Mouse (Mus musculus) neural tube, embryonic 15.5 days (tissue): Measurements from ENCODE around the gene Srsf2. TPM values are rescaled to one million over a fixed set of nuclear protein-coding genes. Genes with fewer than 3 reads are reported as not detected.
"Not testable (repeated sequence)": the region's sequence is repeated elsewhere in the genome, so short reads cannot be mapped to it uniquely, and the experiment has no call there.

Experiments used
- ATAC-seq: fragments of 200-750 bp; cut with Nextera tagmentation; 2 replicates; pipeline ENCODE4 v1.8.0; 2017; ENCODE audit warnings: mild to moderate bottlenecking, moderate TSS enrichment, moderate library complexity; ENCODE audit not compliant: low FRiP score
- H3K27ac ChIP-seq: fragments of 300-500 bp; sonication (generic); replicated peaks from 2 replicates; pipeline ENCODE4 v1.5.1; 2015; ENCODE audit warnings: mild to moderate bottlenecking, inconsistent platforms
- H3K27me3 ChIP-seq: fragments of 300-500 bp; sonication (generic); replicated peaks from 2 replicates; pipeline ENCODE4 v1.6.1; 2015; ENCODE audit warnings: inconsistent platforms
- H3K36me3 ChIP-seq: fragments of 300-500 bp; sonication (generic); 2 replicates; pipeline ENCODE4 v1.6.1; 2015; ENCODE audit warnings: inconsistent platforms
- H3K4me1 ChIP-seq: fragments of 300-500 bp; sonication (generic); 2 replicates; pipeline ENCODE4 v1.6.1; 2015; ENCODE audit warnings: inconsistent platforms
- H3K4me2 ChIP-seq: fragments of 300-500 bp; sonication (generic); 2 replicates; pipeline ENCODE4 v1.6.1; 2015; ENCODE audit warnings: inconsistent platforms, mild to moderate bottlenecking, moderate library complexity
- H3K4me3 ChIP-seq: fragments of 300-500 bp; sonication (generic); replicated peaks from 2 replicates; pipeline ENCODE4 v1.5.1; 2015; ENCODE audit warnings: mild to moderate bottlenecking, inconsistent platforms
- H3K9ac ChIP-seq: fragments of 300-500 bp; sonication (generic); replicated peaks from 2 replicates; pipeline ENCODE4 v1.6.1; 2015; ENCODE audit warnings: mild to moderate bottlenecking, inconsistent platforms
- H3K9me3 ChIP-seq: fragments of 300-500 bp; sonication (generic); replicated peaks from 2 replicates; pipeline ENCODE4 v1.6.1; 2016; ENCODE audit warnings: inconsistent platforms
- WGBS: fragments of 180-500 bp; shearing (Covaris S2); methylation state at CpG from one replicate; pipeline ENCODE4 v1.1.7; 2015; ENCODE audit warnings: mixed read lengths; 5-methylcytosine and 5-hydroxymethylcytosine counted together
- polyA plus RNA-seq: library from polyadenylated mRNA; unstranded; fragments of >200 nt; fragmentation: Nextera tagmentation; extraction: Ambion mirVana; gene quantifications from 2 replicates; pipeline ENCODE4 v1.2.1, GENCODE M21; 2015

Srsf2 gene
- polyA plus RNA-seq, 1 experiment from 2014 or later: 514 TPM

DNA sequence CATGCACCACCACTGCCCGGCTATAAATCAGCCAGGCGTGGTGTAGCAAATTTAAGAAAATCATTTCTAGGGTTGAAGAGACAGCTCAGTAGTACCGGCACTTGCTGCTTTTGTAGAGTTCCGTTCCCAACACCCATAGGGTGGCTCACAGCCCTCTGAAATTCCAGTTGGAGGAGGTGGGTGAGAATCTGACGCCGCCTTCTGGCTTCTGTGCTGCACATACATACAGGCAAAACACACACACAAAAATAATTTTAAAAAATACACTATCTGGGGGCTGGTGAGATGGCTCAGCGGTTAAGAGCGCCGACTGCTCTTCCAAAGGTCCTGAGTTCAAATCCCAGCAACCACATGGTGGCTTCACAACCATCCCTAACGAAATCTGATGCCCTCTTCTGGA lies 29.0 kb downstream of the Srsf2 start:
- peaks cover 67% of the 10 kb centered on the region for H3K4me1 ChIP-seq
- H3K27me3 ChIP-seq, H3K9ac ChIP-seq, H3K4me3 ChIP-seq, H3K4me2 ChIP-seq, H3K27ac ChIP-seq, ATAC-seq, H3K9me3 ChIP-seq, H3K36me3 ChIP-seq: not testable (repeated sequence)
- 97% methylated on average over 10 of the region's 10 CpGs for WGBS

- ATAC-seq: no peak
- Histone ChIP-seq H3K36me3 (no peaks in the 10 kb centered on the region), H3K4me3 (no peak overlapping the region), H3K27me3 (no peaks in the 10 kb centered on the region), H3K9ac (no peak overlapping the region), H3K4me2 (no peak overlapping the region), H3K9me3 (no peaks in the 10 kb centered on the region), H3K4me1 (peaks cover 70% of the 10 kb centered on the region), H3K27ac (no peak overlapping the region)
- 100% methylated on average over 2 of the region's 2 CpGs for WGBS
These were observed 29.6 kb downstream of the Srsf2 start for GRCm38 (mm10) chr11:116823255-116823654.

GRCm38 (mm10) chr11:116822626-116823025 lies 30.3 kb downstream of the Srsf2 start:
- Histone ChIP-seq H3K27ac (no peak overlapping the region), H3K4me1 (peaks cover 68% of the 10 kb centered on the region), H3K4me2 (no peak overlapping the region), H3K4me3 (no peak overlapping the region), H3K9me3 (no peaks in the 10 kb centered on the region), H3K27me3 (no peaks in the 10 kb centered on the region), H3K36me3 (no peaks in the 10 kb centered on the region), H3K9ac (no peak overlapping the region)
- no peak for ATAC-seq
- 91% methylated on average over 10 of the region's 10 CpGs for WGBS

DNA sequence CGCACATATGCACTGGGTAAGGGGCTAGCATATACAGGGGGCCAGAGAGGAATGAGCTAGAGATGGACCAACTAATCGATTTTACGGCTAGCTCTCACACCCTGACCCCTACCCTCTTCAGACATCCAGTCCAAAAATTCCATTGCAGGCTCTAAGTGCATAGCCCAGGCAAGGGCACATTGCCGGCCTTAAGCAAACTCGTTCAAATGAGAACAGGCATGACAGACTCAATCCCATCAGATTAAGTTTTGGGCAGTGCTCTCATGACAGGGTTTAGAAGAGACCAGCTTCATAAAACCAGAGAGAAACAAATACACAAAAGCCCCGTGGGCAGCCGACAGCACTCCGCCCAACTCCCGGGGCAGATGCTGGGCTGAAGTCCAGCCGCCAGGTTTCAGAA lies 30.7 kb downstream of the Srsf2 start:
- H3K9me3 ChIP-seq: no peaks in the 10 kb centered on the region
- H3K4me2 ChIP-seq: no peak overlapping the region
- ATAC-seq: no peak
- peaks cover 64% of the 10 kb centered on the region for H3K4me1 ChIP-seq
- H3K36me3 ChIP-seq: no peaks in the 10 kb centered on the region
- no peaks in the 10 kb centered on the region for H3K27me3 ChIP-seq
- no peak overlapping the region for H3K27ac ChIP-seq
- H3K4me3 ChIP-seq: no peak overlapping the region
- 71% methylated on average over 10 of the region's 10 CpGs for WGBS
- H3K9ac ChIP-seq: no peak overlapping the region

- H3K4me3 ChIP-seq: no peak overlapping the region
- no peak overlapping the region for H3K4me2 ChIP-seq
- H3K27ac ChIP-seq: 0 out of 2 replicates have a peak overlapping the region, but pooled peaks have one; percentile 23
- ATAC-seq: no peak
- H3K9me3 ChIP-seq: no peaks in the 10 kb centered on the region
- H3K9ac ChIP-seq: peak overlapping the region; percentile 23; the same call in 1 of the 2 replicates
- H3K36me3 ChIP-seq: no peaks in the 10 kb centered on the region
- peaks cover 58% of the 10 kb centered on the region for H3K4me1 ChIP-seq
- WGBS: 53% methylated on average over 13 of the region's 13 CpGs
- no peaks in the 10 kb centered on the region for H3K27me3 ChIP-seq
These were observed 31.6 kb downstream of the Srsf2 start for GRCm38 (mm10) chr11:116821057-116821940.

DNA sequence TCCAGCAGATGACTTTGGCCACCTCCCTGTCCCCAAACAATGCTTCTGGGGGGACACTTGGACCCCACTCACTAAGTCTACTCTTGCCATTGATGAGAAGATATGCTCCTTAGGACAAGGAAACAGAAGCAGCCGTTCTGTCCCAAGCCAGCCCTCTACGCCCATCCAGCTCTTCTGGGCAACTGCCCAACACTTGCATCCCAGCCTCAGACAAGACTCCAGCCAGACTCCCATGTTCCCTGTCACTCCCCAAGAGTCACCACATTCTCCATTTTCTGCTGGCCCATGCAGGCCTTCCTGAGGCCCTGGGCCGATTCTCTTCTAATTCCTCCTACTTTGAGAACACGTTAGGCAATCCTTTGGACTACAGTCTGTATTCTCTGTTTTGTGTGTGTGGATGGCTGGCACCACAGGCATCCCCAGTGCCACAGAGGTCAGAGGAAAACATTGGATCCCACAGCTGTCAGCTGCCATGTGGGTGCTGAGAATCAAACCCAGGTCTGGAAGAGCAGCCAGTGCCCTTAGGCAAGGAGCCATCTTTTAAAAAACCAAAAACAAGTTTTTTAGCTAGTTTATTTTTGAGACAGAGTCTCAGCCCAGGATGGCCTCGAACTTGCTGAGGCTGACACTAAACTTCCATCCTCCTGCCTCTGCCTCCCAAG lies 32.8 kb downstream of the Srsf2 start:
- Histone ChIP-seq H3K4me1 (peaks cover 50% of the 10 kb centered on the region), H3K9me3 (no peaks in the 10 kb centered on the region), H3K27ac (peak overlapping the region; percentile 66), H3K9ac (no peak overlapping the region), H3K36me3 (no peaks in the 10 kb centered on the region), H3K27me3 (no peaks in the 10 kb centered on the region), H3K4me2 (no peak overlapping the region), H3K4me3 (no peak overlapping the region)
- WGBS: 85% methylated on average over 5 of the region's 5 CpGs
- ATAC-seq: no peak

DNA sequence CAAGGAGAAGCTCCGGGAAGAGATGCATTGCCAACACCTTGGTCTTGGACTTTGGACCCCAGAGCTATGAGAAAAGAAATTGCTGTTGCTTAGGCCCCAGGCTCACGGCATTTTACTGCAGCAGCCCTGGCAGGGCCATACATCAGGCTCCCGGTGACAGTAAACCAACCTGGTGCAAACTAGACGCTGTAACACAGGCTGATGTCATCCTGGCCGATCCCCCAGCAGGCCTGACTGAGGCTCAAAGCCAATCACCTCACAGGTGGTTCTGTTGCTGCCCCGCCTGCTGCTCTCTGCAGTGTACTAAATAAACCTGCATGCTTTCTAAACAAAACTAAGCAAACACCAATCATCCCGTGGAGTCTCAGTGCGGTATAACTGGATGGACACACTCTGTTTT lies 34.2 kb downstream of the Srsf2 start:
- WGBS: 34% methylated on average over 8 of the region's 8 CpGs

DNA sequence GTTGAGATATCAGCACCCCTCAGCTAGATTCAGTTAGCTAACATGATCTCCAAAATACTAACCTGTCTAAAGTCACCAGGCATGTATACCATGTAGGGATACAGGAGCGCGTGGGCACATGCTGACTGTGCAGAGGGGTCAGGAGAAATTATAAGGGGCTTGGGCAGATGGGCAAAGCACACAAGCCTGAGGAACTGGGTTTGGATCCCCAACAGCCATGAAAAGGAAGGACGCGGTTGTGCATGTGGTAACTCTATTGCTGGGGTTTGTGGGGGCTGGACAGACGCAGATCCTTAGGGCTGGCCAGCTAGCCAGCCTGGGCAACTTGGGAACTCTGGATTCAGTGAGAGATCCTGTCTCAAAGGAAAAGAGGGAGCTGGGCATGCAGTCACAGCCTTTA lies 35.3 kb downstream of the Srsf2 start:
- no peaks in the 10 kb centered on the region for H3K9me3 ChIP-seq
- peaks cover 71% of the 10 kb centered on the region for H3K4me1 ChIP-seq
- H3K9ac ChIP-seq: no peak overlapping the region
- no peak for ATAC-seq
- no peak overlapping the region for H3K4me3 ChIP-seq
- no peak overlapping the region for H3K4me2 ChIP-seq
- no peaks in the 10 kb centered on the region for H3K36me3 ChIP-seq
- WGBS: 96% methylated on average over 5 of the region's 5 CpGs
- no peaks in the 10 kb centered on the region for H3K27me3 ChIP-seq
- 0 out of 2 replicates have a peak overlapping the region, but pooled peaks have one; percentile 51 for H3K27ac ChIP-seq

More for the DNA sequence above, 34.2 kb downstream of the Srsf2 start:
- Histone ChIP-seq H3K27me3 (no peaks in the 10 kb centered on the region), H3K36me3 (no peaks in the 10 kb centered on the region), H3K27ac (peak overlapping the region; percentile 66), H3K4me2 (no peak overlapping the region), H3K9me3 (no peaks in the 10 kb centered on the region), H3K9ac (no peak overlapping the region), H3K4me1 (peaks cover 61% of the 10 kb centered on the region), H3K4me3 (no peak overlapping the region)
- no peak for ATAC-seq

GRCm38 (mm10) chr11:116816769-116817168 lies 36.1 kb downstream of the Srsf2 start:
- 84% methylated on average over 5 of the region's 5 CpGs for WGBS
- Histone ChIP-seq H3K9me3 (no peaks in the 10 kb centered on the region), H3K4me1 (peaks cover 71% of the 10 kb centered on the region), H3K27ac (no peak overlapping the region), H3K4me3 (no peak overlapping the region), H3K9ac (no peak overlapping the region), H3K27me3 (no peaks in the 10 kb centered on the region), H3K4me2 (no peak overlapping the region), H3K36me3 (no peaks in the 10 kb centered on the region)
- no peak for ATAC-seq

DNA sequence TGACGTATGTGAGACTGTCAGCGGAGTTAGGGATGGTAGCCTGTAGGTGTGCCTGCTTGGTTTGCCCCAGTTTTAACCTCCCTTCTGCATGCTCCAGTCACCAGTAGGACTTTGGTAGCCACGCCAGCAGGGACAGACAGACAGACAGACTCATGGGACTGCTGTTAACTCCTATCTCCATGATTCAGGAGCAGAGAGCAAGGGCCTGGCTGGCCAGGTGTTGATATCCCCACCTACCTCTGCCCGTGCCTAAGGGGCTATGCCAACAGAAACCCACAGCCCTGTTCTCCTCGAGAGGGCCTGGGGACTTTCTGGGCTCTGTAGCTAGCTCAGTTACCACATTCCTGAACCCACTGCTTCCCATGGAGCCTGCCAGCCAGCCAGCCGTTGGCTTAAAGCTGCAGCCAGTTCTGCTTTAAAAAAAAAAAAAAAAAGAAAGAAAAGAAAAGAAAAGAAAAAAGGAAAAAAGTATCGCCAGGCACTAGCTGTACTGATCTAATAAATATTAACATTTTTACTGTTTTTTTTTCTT lies 37.9 kb downstream of the Srsf2 start:
- peak overlapping the region; percentile 30 for H3K9ac ChIP-seq
- no peak for ATAC-seq
- WGBS: 17% methylated on average over 7 of the region's 7 CpGs
- no peaks in the 10 kb centered on the region for H3K36me3 ChIP-seq
- H3K27me3 ChIP-seq: no peaks in the 10 kb centered on the region
- peaks cover 74% of the 10 kb centered on the region for H3K4me1 ChIP-seq
- H3K27ac ChIP-seq: peak overlapping the region; percentile 94
- no peak overlapping the region for H3K4me3 ChIP-seq
- H3K4me2 ChIP-seq: peak overlapping the region; percentile 3; the same call in 1 of the 2 replicates
- H3K9me3 ChIP-seq: no peaks in the 10 kb centered on the region

- WGBS: 4% methylated on average over 20 of the region's 20 CpGs
- H3K4me2 ChIP-seq: peak overlapping the region; percentile 3; the same call in 1 of the 2 replicates
- peak overlapping the region; percentile 94 for H3K27ac ChIP-seq
- peak overlapping the region; percentile 30 for H3K9ac ChIP-seq
- H3K9me3 ChIP-seq: no peaks in the 10 kb centered on the region
- no peaks in the 10 kb centered on the region for H3K27me3 ChIP-seq
- H3K4me3 ChIP-seq: no peak overlapping the region
- no peak for ATAC-seq
- H3K4me1 ChIP-seq: peaks cover 74% of the 10 kb centered on the region
- H3K36me3 ChIP-seq: no peaks in the 10 kb centered on the region
These were observed 38.6 kb downstream of the Srsf2 start for GRCm38 (mm10) chr11:116814076-116814883.
